Mouse (Mus musculus) limb, embryonic 11.5 days (tissue): Measurements from ENCODE around the gene Qk. TPM values are rescaled to one million over a fixed set of nuclear protein-coding genes. Genes with fewer than 3 reads are reported as not detected.

Source experiments
- ATAC-seq: fragments of 200-750 bp; cut with Nextera tagmentation; 2 replicates; pipeline ENCODE4 v1.8.0; 2017; ENCODE audit warnings: low read depth; ENCODE audit not compliant: insufficient number of reproducible peaks, low FRiP score, low TSS enrichment
- DNase-seq: peaks from one replicate; pipeline ENCODE4 v3.0.0-alpha.2; 2015; ENCODE audit warnings: low spot score
- H3K27ac ChIP-seq: fragments of 300-500 bp; sonication (generic); replicated peaks from 2 replicates; pipeline ENCODE4 v1.5.1; 2014; ENCODE audit warnings: low read depth, mild to moderate bottlenecking, low read length
- H3K27me3 ChIP-seq: fragments of 300-500 bp; sonication (generic); 2 replicates; pipeline ENCODE4 v1.6.1; 2014; ENCODE audit warnings: mild to moderate bottlenecking, low read length, mixed read lengths; ENCODE audit not compliant: control insufficient read depth, insufficient read depth
- H3K36me3 ChIP-seq: fragments of 300-500 bp; sonication (generic); 2 replicates; pipeline ENCODE4 v1.6.1; 2014; ENCODE audit warnings: mild to moderate bottlenecking, low read length, moderate library complexity, mixed read lengths; ENCODE audit not compliant: control insufficient read depth, insufficient read depth
- H3K4me1 ChIP-seq: fragments of 300-500 bp; sonication (generic); 2 replicates; pipeline ENCODE4 v1.6.1; 2014; ENCODE audit warnings: low read length, mixed read lengths; ENCODE audit not compliant: control insufficient read depth, insufficient read depth
- H3K4me2 ChIP-seq: fragments of 300-500 bp; sonication (generic); 2 replicates; pipeline ENCODE4 v1.6.1; 2014; ENCODE audit warnings: low read depth, mild to moderate bottlenecking, moderate library complexity; ENCODE audit not compliant: severe bottlenecking
- H3K4me3 ChIP-seq: fragments of 300-500 bp; sonication (generic); 2 replicates; pipeline ENCODE4 v1.5.1; 2014; ENCODE audit warnings: low read depth, low read length
- H3K9ac ChIP-seq: fragments of 300-500 bp; sonication (generic); 2 replicates; pipeline ENCODE4 v1.6.1; 2014; ENCODE audit warnings: mild to moderate bottlenecking, low read length
- H3K9me3 ChIP-seq: fragments of 300-500 bp; sonication (generic); 2 replicates; pipeline ENCODE4 v1.6.1; 2016; ENCODE audit warnings: low read length; ENCODE audit not compliant: control insufficient read depth
- WGBS: fragments of 180-500 bp; shearing (Covaris S2); extraction: QIAGEN DNeasy Blood & Tissue Kit; methylation state at CpG from one replicate; pipeline ENCODE4 v1.1.7; 2014; 5-methylcytosine and 5-hydroxymethylcytosine counted together
- polyA plus RNA-seq: library from polyadenylated mRNA; unstranded; fragments of >200 nt; fragmentation: Nextera tagmentation; extraction: Ambion mirVana; gene quantifications from 2 replicates; pipeline ENCODE4 v1.2.1, GENCODE M21; 2014

Gene Qk
- polyA plus RNA-seq, 1 experiment from 2014 or later = 35.7 TPM

GRCm38 (mm10) chr17:10309135-10309623 is 10.5 kb downstream of the Qk start:
- Histone ChIP-seq H3K4me2 (no peak overlapping the region), H3K36me3 (no peaks in the 10 kb centered on the region), H3K9me3 (no peaks in the 10 kb centered on the region), H3K4me3 (no peak overlapping the region), H3K4me1 (no peaks in the 10 kb centered on the region), H3K27ac (no peak overlapping the region), H3K27me3 (no peaks in the 10 kb centered on the region), H3K9ac (no peak overlapping the region)
- WGBS = 41% methylated on average over 4 of the region's 4 CpGs
- DNase-seq (no peak), ATAC-seq (no peak)

DNA sequence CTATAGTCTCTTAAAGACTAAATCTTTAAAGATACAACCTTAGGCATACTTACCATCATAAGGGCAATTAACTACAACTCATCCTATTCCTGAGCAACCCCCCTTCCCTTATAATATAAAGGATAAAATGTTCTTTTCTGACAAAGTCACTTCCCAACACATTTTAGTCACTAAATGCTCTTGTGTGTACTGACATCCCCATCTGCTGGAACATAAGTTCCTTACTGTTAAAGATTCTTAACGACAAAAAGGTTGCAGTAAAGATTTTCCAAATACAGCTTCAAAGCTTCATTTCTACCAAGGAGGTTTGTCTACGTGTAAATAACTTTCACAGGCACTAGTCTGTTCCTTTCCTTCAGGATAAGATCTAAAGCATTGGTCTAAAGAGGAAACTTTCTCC is 13.2 kb downstream of the Qk start:
- Histone ChIP-seq H3K4me1 (no peaks in the 10 kb centered on the region), H3K9me3 (no peaks in the 10 kb centered on the region), H3K4me2 (no peak overlapping the region), H3K27ac (no peak overlapping the region), H3K36me3 (no peaks in the 10 kb centered on the region), H3K9ac (no peak overlapping the region), H3K4me3 (no peak overlapping the region), H3K27me3 (no peaks in the 10 kb centered on the region)
- ATAC-seq = no peak
- 87% methylated on average over 2 of the region's 2 CpGs for WGBS
- no peak for DNase-seq

- H3K4me2 ChIP-seq = no peak overlapping the region
- no peak overlapping the region for H3K4me3 ChIP-seq
- no peak overlapping the region for H3K27ac ChIP-seq
- no peaks in the 10 kb centered on the region for H3K9me3 ChIP-seq
- no peaks in the 10 kb centered on the region for H3K4me1 ChIP-seq
- H3K9ac ChIP-seq = no peak overlapping the region
- H3K27me3 ChIP-seq = no peaks in the 10 kb centered on the region
- H3K36me3 ChIP-seq = no peaks in the 10 kb centered on the region
- DNase-seq (no peak), ATAC-seq (no peak)
Observed at GRCm38 (mm10) chr17:10304001-10304400, 15.7 kb downstream of the Qk start.

DNA sequence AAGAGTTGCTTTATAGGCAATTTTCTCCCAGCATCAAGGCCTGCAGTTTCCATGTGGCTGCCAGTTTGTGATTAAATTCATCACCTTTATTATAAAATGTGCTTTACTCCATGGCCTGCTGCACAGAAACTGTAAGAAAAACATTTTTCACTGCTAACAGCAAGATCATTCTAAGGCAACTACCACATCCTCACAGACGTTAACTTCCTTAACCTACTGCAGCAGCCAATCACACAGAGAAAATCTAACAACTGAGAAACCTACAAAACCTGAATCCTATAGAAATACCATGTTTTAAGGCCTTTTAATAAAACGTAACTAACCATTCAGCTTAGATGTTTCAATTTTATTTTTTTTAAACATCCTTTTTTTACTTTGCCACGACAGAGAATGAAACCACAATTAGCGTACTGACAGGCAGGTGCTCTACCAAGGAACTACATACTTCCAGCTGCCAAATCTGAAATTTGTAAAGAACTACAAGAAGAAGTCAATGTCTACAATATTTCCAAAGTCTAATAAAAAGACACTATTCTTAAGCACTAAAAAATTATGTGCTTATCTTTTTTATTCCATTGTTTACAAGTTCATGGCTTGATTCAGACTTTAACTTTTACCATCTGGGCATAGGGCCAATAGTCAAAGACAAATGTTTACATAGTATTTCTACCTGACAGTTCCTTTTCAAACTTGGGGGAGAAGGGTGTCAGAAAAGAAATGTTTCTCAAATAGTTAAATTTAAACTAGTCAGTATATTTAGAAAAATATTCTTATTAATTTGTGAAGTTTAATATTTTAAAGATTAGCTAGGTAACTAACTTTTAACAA is 18.5 kb downstream of the Qk start:
- Histone ChIP-seq H3K36me3 (no peaks in the 10 kb centered on the region), H3K27me3 (no peaks in the 10 kb centered on the region), H3K9ac (no peak overlapping the region), H3K4me1 (no peaks in the 10 kb centered on the region), H3K9me3 (no peaks in the 10 kb centered on the region), H3K27ac (no peak overlapping the region), H3K4me3 (no peak overlapping the region), H3K4me2 (no peak overlapping the region)
- DNase-seq (no peak), ATAC-seq (no peak)
- WGBS = 85% methylated on average over 4 of the region's 4 CpGs

DNA sequence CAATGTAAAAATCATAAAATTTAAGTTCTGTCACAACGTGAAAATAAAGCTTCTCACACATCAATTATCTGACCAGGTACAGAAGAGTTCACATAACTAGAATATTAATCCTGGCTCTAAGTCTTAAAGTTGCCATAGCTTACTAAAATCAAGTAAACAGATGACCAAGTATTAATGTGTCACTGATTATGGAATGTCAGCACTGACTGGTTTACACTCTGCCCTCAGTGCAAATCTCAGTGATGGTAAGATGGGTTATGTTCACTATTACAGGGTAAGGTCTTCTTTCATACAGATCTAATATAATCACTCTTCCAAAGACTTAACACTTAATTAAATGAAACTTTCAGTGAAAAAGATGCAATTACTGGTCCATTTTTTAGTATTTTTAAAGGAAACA is 20.3 kb downstream of the Qk start:
- Histone ChIP-seq H3K36me3 (no peaks in the 10 kb centered on the region), H3K4me1 (no peaks in the 10 kb centered on the region), H3K4me2 (no peak overlapping the region), H3K4me3 (no peak overlapping the region), H3K9ac (no peak overlapping the region), H3K9me3 (no peaks in the 10 kb centered on the region), H3K27ac (no peak overlapping the region), H3K27me3 (no peaks in the 10 kb centered on the region)
- ATAC-seq (no peak), DNase-seq (no peak)
- WGBS = 92% methylated on average over 1 of the region's 1 CpGs

- Histone ChIP-seq H3K9me3 (no peaks in the 10 kb centered on the region), H3K9ac (no peak overlapping the region), H3K36me3 (no peaks in the 10 kb centered on the region), H3K4me2 (no peak overlapping the region), H3K27ac (no peak overlapping the region), H3K4me1 (0 out of 2 replicates have a peak, but pooled peaks cover 5% of the 10 kb centered on the region), H3K4me3 (no peak overlapping the region), H3K27me3 (no peaks in the 10 kb centered on the region)
- DNase-seq (no peak), ATAC-seq (no peak)
- 60% methylated on average over 2 of the region's 2 CpGs for WGBS
Observed at GRCm38 (mm10) chr17:10292520-10292919, 27.1 kb downstream of the Qk start.

GRCm38 (mm10) chr17:10284772-10285171 is 34.9 kb downstream of the Qk start:
- WGBS = 85% methylated on average over 2 of the region's 2 CpGs

GRCm38 (mm10) chr17:10279532-10279931 is 40.1 kb downstream of the Qk start:
- WGBS = 91% methylated on average over 2 of the region's 2 CpGs
- no peak overlapping the region for H3K9ac ChIP-seq
- no peak for DNase-seq
- H3K36me3 ChIP-seq = no peaks in the 10 kb centered on the region
- no peaks in the 10 kb centered on the region for H3K27me3 ChIP-seq
- no peak overlapping the region for H3K4me2 ChIP-seq
- H3K4me3 ChIP-seq = no peak overlapping the region
- no peak overlapping the region for H3K27ac ChIP-seq
- no peak for ATAC-seq
- H3K4me1 ChIP-seq = no peaks in the 10 kb centered on the region
- no peaks in the 10 kb centered on the region for H3K9me3 ChIP-seq

More at GRCm38 (mm10) chr17:10284772-10285171, 34.9 kb downstream of the Qk start:
- Histone ChIP-seq H3K9ac (no peak overlapping the region), H3K4me3 (no peak overlapping the region), H3K9me3 (no peaks in the 10 kb centered on the region), H3K36me3 (no peaks in the 10 kb centered on the region), H3K27ac (no peak overlapping the region), H3K4me2 (no peak overlapping the region), H3K4me1 (no peaks in the 10 kb centered on the region), H3K27me3 (no peaks in the 10 kb centered on the region)
- DNase-seq (no peak), ATAC-seq (no peak)

GRCm38 (mm10) chr17:10269518-10269917 is 50.1 kb downstream of the Qk start:
- no peaks in the 10 kb centered on the region for H3K4me1 ChIP-seq
- H3K36me3 ChIP-seq = no peaks in the 10 kb centered on the region
- H3K9me3 ChIP-seq = no peaks in the 10 kb centered on the region
- H3K27ac ChIP-seq = no peak overlapping the region
- no peak overlapping the region for H3K4me3 ChIP-seq
- H3K9ac ChIP-seq = no peak overlapping the region
- ATAC-seq (no peak), DNase-seq (no peak)
- WGBS = 85% methylated on average over 3 of the region's 3 CpGs
- H3K27me3 ChIP-seq = no peaks in the 10 kb centered on the region
- no peak overlapping the region for H3K4me2 ChIP-seq
